Mouse (Mus musculus) left cerebral cortex, postnatal 10 days (tissue): ENCODE measurements at regions not wholly inside any gene's neighbourhood (a gene's known extent, or its start where the extent isn't known, plus 50 kb on each side); places are given as distances from the start of the nearest gene placed in this dataset.
"Not testable (repeated sequence)": the region's sequence is repeated elsewhere in the genome, so short reads cannot be mapped to it uniquely, and the experiment has no call there.

Experiments used
- DNase-seq, 2 experiments: peaks; one replicate each; pipeline ENCODE4 v3.0.0; 2021 to 2022; ENCODE audit warnings: low spot score in 2 of 2, mixed read lengths in 1 of 2; ENCODE audit errors: extremely low spot score in 1 of 2
- intact Hi-C: fragments of 180-260 bp; cut with DNase I; formaldehyde crosslinking; loops from one replicate; pipeline ENCODE4 v1.15.1; 2025

- intact Hi-C loops, DNase-seq: not testable (repeated sequence)
Observed at GRCm38 (mm10) chr5:76081379-76081778, 58.7 kb upstream of the Srd5a3 start.

- intact Hi-C loops, result no loop called here
- DNase-seq, result no peak
Observed at GRCm38 (mm10) chr5:76080429-76080828, 59.6 kb upstream of the Srd5a3 start.

GRCm38 (mm10) chr5:76079204-76080025, 60.7 kb upstream of the Srd5a3 start:
- intact Hi-C loops, result no loop called here
- DNase-seq, result peak in 1 of 2 experiments; percentile 64

- intact Hi-C loops, result no loop called here
Observed at GRCm38 (mm10) chr5:76078485-76078884, 61.6 kb upstream of the Srd5a3 start.

GRCm38 (mm10) chr5:76076283-76076682, 63.8 kb upstream of the Srd5a3 start:
- intact Hi-C loops, result no loop called here
- no peak for DNase-seq

More at GRCm38 (mm10) chr5:76078485-76078884, 61.6 kb upstream of the Srd5a3 start:
- DNase-seq, result no peak

GRCm38 (mm10) chr5:76075401-76075800, 64.7 kb upstream of the Srd5a3 start:
- no peak for DNase-seq
- intact Hi-C loops, result no loop called here

GRCm38 (mm10) chr5:76067881-76068280, 72.2 kb upstream of the Srd5a3 start:
- intact Hi-C loops, result no loop called here

GRCm38 (mm10) chr5:76067231-76067630, 72.8 kb upstream of the Srd5a3 start:
- no peak for DNase-seq
- intact Hi-C loops, result no loop called here

More at GRCm38 (mm10) chr5:76067881-76068280, 72.2 kb upstream of the Srd5a3 start:
- no peak for DNase-seq

- no peak for DNase-seq
- intact Hi-C loops, result no loop called here
Observed at GRCm38 (mm10) chr5:76065789-76066188, 74.3 kb upstream of the Srd5a3 start.

GRCm38 (mm10) chr5:76065227-76065626, 74.8 kb upstream of the Srd5a3 start:
- DNase-seq, result no peak
- intact Hi-C loops, result no loop called here

GRCm38 (mm10) chr5:76064686-76065085, 75.4 kb upstream of the Srd5a3 start:
- intact Hi-C loops, result no loop called here

GRCm38 (mm10) chr5:76063473-76063872, 76.6 kb upstream of the Srd5a3 start:
- no peak for DNase-seq
- intact Hi-C loops, result no loop called here

More at GRCm38 (mm10) chr5:76064686-76065085, 75.4 kb upstream of the Srd5a3 start:
- DNase-seq, result no peak

GRCm38 (mm10) chr5:76058011-76058410, 79.8 kb upstream of the Kdr start:
- no peak for DNase-seq
- intact Hi-C loops, result no loop called here

- DNase-seq, result no peak
- intact Hi-C loops, result no loop called here
Observed at GRCm38 (mm10) chr5:76055849-76056248, 77.6 kb upstream of the Kdr start.

GRCm38 (mm10) chr5:76052782-76053181, 74.5 kb upstream of the Kdr start:
- intact Hi-C loops, result no loop called here
- DNase-seq, result no peak

GRCm38 (mm10) chr5:76051658-76052057, 73.4 kb upstream of the Kdr start:
- DNase-seq, result no peak
- intact Hi-C loops, result no loop called here

GRCm38 (mm10) chr5:76048103-76048874, 70.0 kb upstream of the Kdr start:
- intact Hi-C loops, result no loop called here
- DNase-seq, result no peak

- intact Hi-C loops, result no loop called here
- DNase-seq, result no peak
Observed at GRCm38 (mm10) chr5:76043521-76044510, 65.6 kb upstream of the Kdr start.
